Mouse (Mus musculus) CH12.LX (cell line): ENCODE results near the gene Ube2f. TPM values are rescaled to one million over a fixed set of nuclear protein-coding genes. Genes with fewer than 3 reads are reported as not detected.

Experiments used
- DNase-seq: peaks from one replicate; pipeline ENCODE4 v3.0.0-alpha.2; 2013; ENCODE audit errors: extremely low read depth
- H3K27ac ChIP-seq: 2 replicates; pipeline ENCODE4 v1.5.1; 2012; ENCODE audit warnings: low read depth, mild to moderate bottlenecking, control low read depth, moderate library complexity; ENCODE audit not compliant: insufficient read depth
- H3K27me3 ChIP-seq: replicated peaks from 2 replicates; pipeline ENCODE3; 2012; ENCODE audit warnings: inconsistent platforms
- H3K36me3 ChIP-seq, 2 experiments: replicated peaks in 1 of 2; 2 replicates each; pipeline versions ENCODE3 to v1.6.1; 2012; ENCODE audit warnings: inconsistent platforms in 1 of 2, low read length in 1 of 2, mild to moderate bottlenecking in 1 of 2, mixed read lengths in 1 of 2, moderate library complexity in 1 of 2; ENCODE audit not compliant: control insufficient read depth in 1 of 2, insufficient read depth in 1 of 2
- H3K4me1 ChIP-seq, 2 experiments: 2 replicates each; pipeline ENCODE4 v1.6.1; 2012; ENCODE audit warnings: inconsistent platforms in 1 of 2, moderate library complexity in 1 of 2; ENCODE audit not compliant: insufficient read depth in 2 of 2, control insufficient read depth in 1 of 2
- H3K4me2 ChIP-seq: 2 replicates; pipeline ENCODE4 v1.6.1; 2012; ENCODE audit warnings: low read depth, mild to moderate bottlenecking, control low read depth; ENCODE audit not compliant: poor library complexity, insufficient read depth, severe bottlenecking
- H3K4me3 ChIP-seq, 3 experiments: fragments of 150-350 bp in 1 of 3; sonication (generic) in 1 of 3; replicated peaks in 1 of 3; 2 replicates each; pipeline versions ENCODE3 to v1.5.1; 2011 to 2012; ENCODE audit warnings: low read depth in 2 of 3, low read length in 2 of 3, mild to moderate bottlenecking in 2 of 3, moderate library complexity in 2 of 3, control low read depth in 1 of 3, improper control_type of control experiment in 1 of 3, inconsistent platforms in 1 of 3, mixed read lengths in 1 of 3; ENCODE audit not compliant: poor library complexity in 1 of 3
- H3K79me2 ChIP-seq: replicated peaks from 2 replicates; pipeline ENCODE4 v1.6.1; 2012; ENCODE audit warnings: mild to moderate bottlenecking, moderate library complexity; ENCODE audit not compliant: control insufficient read depth, poor library complexity, insufficient read depth, severe bottlenecking; ENCODE audit errors: extremely low read depth
- H3K9ac ChIP-seq: 2 replicates; pipeline ENCODE4 v1.6.1; 2012; ENCODE audit warnings: low read depth, mild to moderate bottlenecking, control low read depth, moderate library complexity; ENCODE audit not compliant: insufficient read depth
- H3K9me3 ChIP-seq: replicated peaks from 2 replicates; pipeline ENCODE3; 2012; ENCODE audit warnings: low read length, inconsistent platforms, mixed read lengths
- CTCF ChIP-seq, 2 experiments: IDR thresholded peaks in 1 of 2; conservative IDR thresholded peaks in 1 of 2; 2 replicates each; pipeline ENCODE4 v1.5.1; 2011 to 2012; ENCODE audit warnings: low read depth in 2 of 2, low read length in 2 of 2, improper control_type of control experiment in 1 of 2, inconsistent platforms in 1 of 2, mild to moderate bottlenecking in 1 of 2, moderate library complexity in 1 of 2
- ELF1 ChIP-seq: IDR thresholded peaks from 2 replicates; pipeline ENCODE4 v1.6.1; 2014; ENCODE audit warnings: low read depth, mild to moderate bottlenecking, inconsistent platforms, low read length, improper control_type of control experiment
- EP300 ChIP-seq: IDR thresholded peaks from 2 replicates; pipeline ENCODE4 v1.6.1; 2011; ENCODE audit warnings: low read length, improper control_type of control experiment
- IRF4 ChIP-seq: IDR thresholded peaks from 2 replicates; pipeline ENCODE4 v1.6.1; 2014; ENCODE audit warnings: low read depth, mild to moderate bottlenecking, inconsistent platforms, low read length, improper control_type of control experiment
- JUN ChIP-seq: IDR thresholded peaks from 2 replicates; pipeline ENCODE4 v1.6.1; 2011; ENCODE audit warnings: low read depth, mild to moderate bottlenecking, low read length, improper control_type of control experiment, moderate library complexity; ENCODE audit not compliant: insufficient read depth
- JUND ChIP-seq: conservative IDR thresholded peaks from 2 replicates; pipeline ENCODE4 v1.6.1; 2011; ENCODE audit warnings: low read depth, low read length, improper control_type of control experiment
- PAX5 ChIP-seq: IDR thresholded peaks from 2 replicates; pipeline ENCODE4 v1.6.1; 2012; ENCODE audit warnings: low read length, inconsistent platforms, mixed read lengths
- POLR2A ChIP-seq: IDR thresholded peaks from 2 replicates; pipeline ENCODE4 v1.6.1; 2011; ENCODE audit warnings: low read depth, mild to moderate bottlenecking, improper control_type of control experiment, low read length
- RCOR1 ChIP-seq: conservative IDR thresholded peaks from 2 replicates; pipeline ENCODE4 v1.6.1; 2012; ENCODE audit warnings: low read depth, mild to moderate bottlenecking, inconsistent platforms, low read length, improper control_type of control experiment
- SIN3A ChIP-seq: IDR thresholded peaks from 2 replicates; pipeline ENCODE4 v1.6.1; 2012; ENCODE audit warnings: low read length, improper control_type of control experiment, inconsistent platforms
- SMC3 ChIP-seq: IDR thresholded peaks from 2 replicates; pipeline ENCODE4 v1.6.1; 2011; ENCODE audit warnings: low read depth, low read length, improper control_type of control experiment
- TBP ChIP-seq: conservative IDR thresholded peaks from 2 replicates; pipeline ENCODE4 v1.6.1; 2011; ENCODE audit warnings: low read depth, low read length, improper control_type of control experiment
- TCF12 ChIP-seq: IDR thresholded peaks from 2 replicates; pipeline ENCODE4 v1.6.1; 2014; ENCODE audit warnings: low read depth, mild to moderate bottlenecking, inconsistent platforms, low read length, improper control_type of control experiment
- UBTF ChIP-seq: IDR thresholded peaks from 2 replicates; pipeline ENCODE4 v1.6.1; 2012; ENCODE audit warnings: low read depth, mild to moderate bottlenecking, inconsistent platforms, low read length, improper control_type of control experiment, moderate library complexity
- ZKSCAN1 ChIP-seq: IDR thresholded peaks from 2 replicates; pipeline ENCODE4 v1.6.1; 2012; ENCODE audit warnings: low read depth, inconsistent platforms, low read length, improper control_type of control experiment, borderline replicate concordance
- ZMIZ1 ChIP-seq: IDR thresholded peaks from 2 replicates; pipeline ENCODE4 v1.6.1; 2012; ENCODE audit warnings: low read depth, mild to moderate bottlenecking, inconsistent platforms, low read length, improper control_type of control experiment
- ZNF384 ChIP-seq: IDR thresholded peaks from 2 replicates; pipeline ENCODE4 v1.6.1; 2012; ENCODE audit warnings: low read depth, low read length, improper control_type of control experiment, inconsistent platforms
- dilution Hi-C: fragments of 300-500 bp; cut with MboI; formaldehyde crosslinking; loops from 2 replicates; pipeline ENCODE4 v1.14.3; 2020; ENCODE audit warnings: low sequenced_read_pairs; ENCODE audit not compliant: extremely low pct_unique_long_range_greater_than_20kb, extremely low pct_ligation_motif_present
- in situ Hi-C: fragments of 300-500 bp; cut with MboI; formaldehyde crosslinking; loops from 3 replicates; pipeline ENCODE4 v1.14.3; 2019; ENCODE audit warnings: low sequenced_read_pairs, low pct_ligation_motif_present, low pct_unique_long_range_greater_than_20kb, mixed read lengths
- polyA plus RNA-seq: library from polyadenylated mRNA; unstranded; fragments of >175 nt; gene quantifications from 2 replicates; pipeline ENCODE4 v1.2.1, GENCODE M21; 2012; ENCODE audit warnings: low read depth; ENCODE audit not compliant: insufficient read length
- total RNA-seq, 2 experiments: library from RNA; depleted of rRNA; stranded (reverse); fragments of 300-350 nt in 1 of 2; fragments of >200 nt in 1 of 2; gene quantifications; 2 replicates each; pipeline ENCODE4 v1.2.3; 2012 to 2014

The Ube2f gene
- total and polyA plus RNA-seq, 3 experiments = 30.3 to 70.5 (median 58.1) TPM

DNA sequence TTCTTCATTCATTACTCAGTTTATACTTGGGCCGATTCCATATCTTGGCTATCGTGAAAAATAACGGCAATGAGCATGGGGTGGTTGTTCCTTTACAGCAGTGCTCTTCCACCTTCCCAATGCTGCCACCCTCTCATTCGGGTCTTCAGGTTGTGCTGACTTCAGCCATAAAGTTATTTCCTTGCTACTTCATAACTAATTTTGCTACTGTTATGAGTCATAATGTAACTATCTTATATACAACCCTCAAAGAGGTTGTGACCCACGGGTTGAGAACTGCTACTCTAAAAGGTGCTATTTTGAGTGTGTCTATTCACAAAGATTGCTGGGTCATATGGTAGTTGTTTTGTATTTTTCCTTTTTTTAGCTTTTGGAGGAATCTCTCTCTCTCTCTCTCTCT lies 9.7 kb downstream of the Ube2f start:
- Histone ChIP-seq H3K9me3 (no peaks in the 10 kb centered on the region), H3K4me2 (no peak overlapping the region), H3K27me3 (no peaks in the 10 kb centered on the region), H3K36me3 (peaks cover 4 to 58% of the 10 kb centered on the region in 2 experiments), H3K4me3 (no peak overlapping the region), H3K4me1 (peaks cover 0 to 30% of the 10 kb centered on the region in 2 experiments; a peak in 2 of 4 replicates), H3K9ac (no peak overlapping the region), H3K79me2 (peaks cover 16% of the 10 kb centered on the region), H3K27ac (no peak overlapping the region)
- in situ Hi-C loops = no loop called here
- DNase-seq = no peak
- dilution Hi-C loops = no loop called here
- TF ChIP-seq IRF4 (peak; percentile 61; the same call in 1 of the 2 replicates), RCOR1 (no peak), JUND (peak; percentile 80), ZNF384 (no peak), JUN (peak; percentile 25; the same call in 1 of the 2 replicates), EP300 (0 out of 2 replicates have a peak, but pooled peaks have one; percentile 37)

DNA sequence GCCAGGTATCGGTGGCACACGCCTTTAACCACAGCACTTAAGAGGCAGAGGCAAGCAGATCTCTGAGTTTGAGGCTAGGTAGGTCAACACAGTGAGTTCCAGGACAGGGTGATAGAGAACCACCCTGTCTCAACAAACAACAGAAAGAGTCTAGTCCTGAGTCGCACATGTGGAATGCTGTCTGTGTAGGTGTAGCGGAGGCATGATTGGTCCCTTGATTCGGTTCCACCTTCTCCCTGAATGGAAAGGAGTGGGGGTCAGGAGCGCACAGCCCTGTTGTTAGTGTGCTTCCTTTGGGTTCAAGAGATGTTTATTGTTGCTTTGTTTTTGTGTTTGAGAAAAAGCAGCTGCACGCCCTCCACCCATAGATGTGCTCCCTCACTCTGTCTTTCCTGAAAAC lies 12.4 kb downstream of the Ube2f start:
- no peak for TF ChIP-seq SMC3
- no peak for TF ChIP-seq ELF1
- TF ChIP-seq PAX5 = no peak
- TF ChIP-seq CTCF (conservative IDR thresholded peaks at IDR 0.05 in 1 of 2, IDR thresholded peaks at IDR 0.05 in 1 of 2; ENCODE audit: low read depth in 2 of 2, low read length in 2 of 2) = no peak
- no peak for TF ChIP-seq SIN3A
- no peak for TF ChIP-seq TCF12
- TF ChIP-seq EP300 = no peak
- TF ChIP-seq ZKSCAN1 = no peak
- no peak for TF ChIP-seq ZMIZ1
- no peak for TF ChIP-seq TBP
- TF ChIP-seq POLR2A = no peak
- no peak for TF ChIP-seq UBTF
- Histone ChIP-seq H3K79me2 (peaks cover 7% of the 10 kb centered on the region), H3K4me2 (no peak overlapping the region), H3K9me3 (no peaks in the 10 kb centered on the region), H3K4me3 (no peak overlapping the region), H3K9ac (no peak overlapping the region), H3K4me1 (peaks cover 0 to 22% of the 10 kb centered on the region in 2 experiments; a peak in 2 of 4 replicates), H3K27ac (no peak overlapping the region), H3K27me3 (no peaks in the 10 kb centered on the region), H3K36me3 (peaks cover 11 to 61% of the 10 kb centered on the region in 2 experiments)
- DNase-seq = no peak
- in situ Hi-C loops (no loop called here), dilution Hi-C loops (no loop called here)
